Mouse (Mus musculus): ENCODE data around the gene Gm13057.
"Not testable (repeated sequence)": the region's sequence is repeated elsewhere in the genome, so short reads cannot be mapped to it uniquely, and the experiment has no call there.

The Gm13057 gene

GRCm38 (mm10) chr4:143551400-143551799 is at the start of gene Gm13057, which contains the start of gene BC080695:
TSS of gene Gm13057 (plus strand) at chr4:143551709.
TSS of gene BC080695 (plus strand) at chr4:143551700.
- not testable (repeated sequence) for DNase-seq (ENCODE audit: low spot score)

DNA sequence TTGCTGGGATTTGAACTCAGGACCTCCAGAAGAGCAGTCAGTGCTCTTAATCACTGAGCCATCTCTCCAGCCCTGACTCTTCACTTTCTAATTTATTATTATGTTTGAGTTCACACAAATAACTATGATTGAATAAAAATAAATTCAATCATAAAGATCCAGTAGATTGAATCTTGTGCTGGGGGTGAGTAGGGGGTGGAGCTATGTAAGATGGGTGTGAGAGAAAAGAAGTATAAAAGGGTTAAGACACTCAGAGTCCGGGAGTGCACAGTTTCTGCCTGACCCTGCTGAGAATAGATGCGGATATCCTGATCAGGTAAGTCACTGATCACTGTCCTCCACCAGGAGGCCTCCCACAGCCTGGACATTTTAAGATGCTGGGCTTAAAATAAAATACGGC is 40.5 kb upstream of the Gm13057 start, which contains the start of gene Gm13043:
Gene Gm13043, plus strand, starts transcription at position 301 of the 400 bp plus-strand sequence.
- no peak for DNase-seq (ENCODE audit: low spot score)

DNA sequence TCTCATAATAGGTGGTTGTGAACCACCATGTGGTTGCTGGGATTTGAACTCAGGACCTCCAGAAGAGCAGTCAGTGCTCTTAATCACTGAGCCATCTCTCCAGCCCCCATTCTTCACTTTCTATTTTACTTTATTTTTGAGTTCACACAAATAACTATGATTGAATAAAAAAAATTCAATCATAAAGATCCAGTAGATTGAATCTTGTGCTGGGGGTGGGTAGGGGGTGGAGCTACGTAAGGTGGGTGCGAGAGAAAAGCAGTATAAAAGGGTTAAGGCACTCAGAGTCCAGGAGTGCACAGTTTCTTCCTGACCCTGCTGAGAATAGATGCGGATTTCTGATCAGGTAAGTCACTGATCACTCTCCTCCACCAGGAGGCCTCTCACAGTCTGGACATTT is 15.9 kb upstream of the Gm13057 start, which contains the start of gene Gm13040:
Gene Gm13040, plus strand, starts transcription at position 301 of the 400 bp plus-strand sequence.
- DNase-seq (ENCODE audit: low spot score), result not testable (repeated sequence)
